In genomic region chr15:93591831-93592321, GRCm38 (mm10) we compare ENCODE assay signal across 8 mouse cellular contexts. TPM values are rescaled to one million over a fixed set of nuclear protein-coding genes. Genes with fewer than 3 reads are reported as not detected.
DNase-seq lines count a peak whose midpoint lies in the region; ATAC-seq and TF ChIP-seq lines count a peak whose summit lies in the region.

No protein-coding gene starts in this region.

- 3% methylated on average over 12 of the region's 12 CpGs for WGBS in heart, embryonic 10.5 days
- 5% methylated on average over 12 of the region's 12 CpGs for WGBS in kidney, embryonic 15.5 days
- WGBS in lung, postnatal 0 days, result 12% methylated on average over 12 of the region's 12 CpGs
- WGBS in small intestine, adult 2 months, result 12% methylated on average over 12 of the region's 12 CpGs

- H3K27me3 ChIP-seq in heart, embryonic 10.5 days (ENCODE audit: insufficient read depth, poor library complexity, severe bottlenecking), result no peaks in the 10 kb centered on the region
- H3K27me3 ChIP-seq in kidney, embryonic 15.5 days, result no peaks in the 10 kb centered on the region
- no peaks in the 10 kb centered on the region for H3K27me3 ChIP-seq in lung, postnatal 0 days (replicated peaks; ENCODE audit: insufficient read depth, low read length)
- no peaks in the 10 kb centered on the region for H3K27me3 ChIP-seq in small intestine, adult 2 months (ENCODE audit: control insufficient read depth, insufficient read depth, low read length)

- H3K4me2 ChIP-seq in kidney, embryonic 15.5 days, result peak overlapping the region; percentile 56
- peak overlapping the region; percentile 46 for H3K4me2 ChIP-seq in lung, postnatal 0 days (replicated peaks; ENCODE audit: low read depth, low read length)

- H3K9ac ChIP-seq in kidney, embryonic 15.5 days, result peak overlapping the region; percentile 12; the same call in 1 of the 2 replicates
- H3K9ac ChIP-seq in lung, postnatal 0 days (replicated peaks; ENCODE audit: low read depth), result no peak overlapping the region

- no peak for DNase-seq in layer of hippocampus, adult 2 months (ENCODE audit: low spot score in 2 of 2)
- DNase-seq in layer of hippocampus, adult 9-10 months (ENCODE audit: low spot score), result no peak
- peak; percentile 37 to 48 for DNase-seq in cerebellum, postnatal 14 days
- DNase-seq in heart, embryonic 10.5 days (ENCODE audit: low spot score), result peak; percentile 89
- DNase-seq in lung, postnatal 0 days (ENCODE audit: low spot score), result peak; percentile 95
- DNase-seq in layer of hippocampus, postnatal 36 days, result no peak

- no peak for TF ChIP-seq POLR2A in small intestine, adult 2 months (IDR thresholded peaks at IDR 0.05; ENCODE audit: low read depth, low read length)

- peak; percentile 55 for ATAC-seq in kidney, embryonic 15.5 days (replicated peaks; ENCODE audit: low FRiP score)
- peak; percentile 74 for ATAC-seq in lung, postnatal 0 days

- peaks cover 57% of the 10 kb centered on the region for H3K4me1 ChIP-seq in heart, embryonic 10.5 days
- H3K4me1 ChIP-seq in kidney, embryonic 15.5 days, result peaks cover 72% of the 10 kb centered on the region
- H3K4me1 ChIP-seq in lung, postnatal 0 days (ENCODE audit: insufficient read depth, low read depth, low read length), result 0 out of 2 replicates have a peak, but pooled peaks cover 4% of the 10 kb centered on the region
- peaks cover 8% of the 10 kb centered on the region for H3K4me1 ChIP-seq in small intestine, adult 2 months (ENCODE audit: control insufficient read depth, insufficient read depth, insufficient read length, low read length)

- H3K27ac ChIP-seq in layer of hippocampus, adult 2 months, result peak overlapping the region; percentile 97; the same call in 1 of the 2 replicates
- H3K27ac ChIP-seq in heart, embryonic 10.5 days, result peak overlapping the region; percentile 77
- peak overlapping the region; percentile 45; the same call in 1 of the 2 replicates for H3K27ac ChIP-seq in kidney, embryonic 15.5 days
- peak overlapping the region; percentile 58; the same call in 1 of the 2 replicates for H3K27ac ChIP-seq in lung, postnatal 0 days (ENCODE audit: low read length)
- H3K27ac ChIP-seq in small intestine, adult 2 months (ENCODE audit: insufficient read depth, low read depth, low read length), result no peak overlapping the region

- H3K9me3 ChIP-seq in heart, embryonic 10.5 days, result no peaks in the 10 kb centered on the region
- no peaks in the 10 kb centered on the region for H3K9me3 ChIP-seq in kidney, embryonic 15.5 days (replicated peaks)
- H3K9me3 ChIP-seq in lung, postnatal 0 days (ENCODE audit: low read length), result no peaks in the 10 kb centered on the region

- TF ChIP-seq EP300 in lung, postnatal 0 days (IDR thresholded peaks at IDR 0.05), result peak; percentile 22; the same call in 1 of the 2 replicates

- TF ChIP-seq CTCF in layer of hippocampus, adult 2 months (conservative IDR thresholded peaks at IDR 0.05), result peak; percentile 36
- TF ChIP-seq CTCF in lung, postnatal 0 days (IDR thresholded peaks at IDR 0.05), result peak; percentile 69
- TF ChIP-seq CTCF in small intestine, adult 2 months (IDR thresholded peaks at IDR 0.05; ENCODE audit: extremely low read depth, insufficient read length, insufficient replicate concordance, low read depth, low read length), result no peak

- H3K36me3 ChIP-seq in heart, embryonic 10.5 days, result no peaks in the 10 kb centered on the region
- H3K36me3 ChIP-seq in kidney, embryonic 15.5 days, result 0 out of 2 replicates have a peak, but pooled peaks cover 4% of the 10 kb centered on the region
- no peaks in the 10 kb centered on the region for H3K36me3 ChIP-seq in lung, postnatal 0 days (ENCODE audit: insufficient read depth, low read length)
- H3K36me3 ChIP-seq in small intestine, adult 2 months (ENCODE audit: control insufficient read depth, insufficient read depth, low read length), result no peaks in the 10 kb centered on the region

- peak overlapping the region; percentile 71 for H3K4me3 ChIP-seq in layer of hippocampus, adult 2 months
- H3K4me3 ChIP-seq in heart, embryonic 10.5 days, result peak overlapping the region; percentile 53
- H3K4me3 ChIP-seq in kidney, embryonic 15.5 days (replicated peaks), result peak overlapping the region; percentile 31
- peak overlapping the region; percentile 24 for H3K4me3 ChIP-seq in lung, postnatal 0 days (ENCODE audit: low read depth, low read length)
- H3K4me3 ChIP-seq in small intestine, adult 2 months (ENCODE audit: low read depth, low read length), result peak overlapping the region; percentile 48

RNA-seq across cellular contexts. Expression of gene Prickle1, which starts 3.8 kb away (rescaled TPM):
- total RNA-seq in layer of hippocampus, adult 2 months (2021), result 10 to 100 TPM; 67.4 to 69.2 TPM
- 28.5 and 33.4 TPM in 2 replicates for polyA plus RNA-seq in heart, embryonic 10.5 days (2016; fragmentation: Nextera tagmentation; extraction: Ambion mirVana)
- 24.3 and 27.0 TPM in 2 replicates for polyA plus RNA-seq in kidney, embryonic 15.5 days (2015; fragmentation: Nextera tagmentation; extraction: Ambion mirVana)
- polyA plus RNA-seq in lung, postnatal 0 days (2015; fragmentation: Nextera tagmentation; extraction: Ambion mirVana), result 26.1 and 26.8 TPM in 2 replicates
- polyA plus RNA-seq in small intestine, adult 2 months (2012; rRNA removed), result 1.7 and 1.9 TPM in 2 replicates
- 10 to 100 TPM; 75.8 to 77.5 TPM for total RNA-seq in layer of hippocampus, postnatal 36 days (2021)

Comparison
In these comparisons a context has a peak if more than half of its experiments do, and no peak if none do; other contexts are left out.
1. DNase-seq: peak in cerebellum, postnatal 14 days (2 of 2), heart, embryonic 10.5 days (single experiment) and lung, postnatal 0 days (single experiment); none in layer of hippocampus, adult 2 months (0 of 2), layer of hippocampus, adult 9-10 months (single experiment) and layer of hippocampus, postnatal 36 days (0 of 2).
2. Peak in every context shown above with its lines, with median percentiles within 50 percentile points of each other: H3K4me3 ChIP-seq.